Mouse (Mus musculus): ENCODE results near the gene Olfr147. TPM values are rescaled to one million over a fixed set of nuclear protein-coding genes. Genes with fewer than 3 reads are reported as not detected.
"Not testable (repeated sequence)": the region's sequence is repeated elsewhere in the genome, so short reads cannot be mapped to it uniquely, and the experiment has no call there.

Gene Olfr147
- not detected in 2 replicates for total RNA-seq (2014; rRNA removed)
- not detected in 2 replicates for polyA plus RNA-seq (2015; fragmentation: Nextera tagmentation; extraction: Ambion mirVana)

GRCm38 (mm10) chr9:38401398-38401797, at the start of gene Olfr147:
Gene Olfr147, plus strand, starts transcription at chr9:38401698.
- no peaks in the 10 kb centered on the region for H3K9me3 ChIP-seq (ENCODE audit: low read length)
- no peaks in the 10 kb centered on the region for H3K27me3 ChIP-seq (ENCODE audit: insufficient read depth, low read length)
- ATAC-seq (no peak), DNase-seq (ENCODE audit: low spot score) (no peak)
- no peak within 1 kb of the TSS for H3K4me2 ChIP-seq (ENCODE audit: low read depth, low read length)
- no peak for TF ChIP-seq CTCF (IDR thresholded peaks at IDR 0.05; ENCODE audit: low read depth)
- no peak within 1 kb of the TSS for H3K4me3 ChIP-seq (ENCODE audit: low read length)
- no peak within 1 kb of the TSS for H3K27ac ChIP-seq
- WGBS: 94% methylated on average over 1 of the region's 1 CpGs
- no peak within 1 kb of the TSS for H3K9ac ChIP-seq (replicated peaks; ENCODE audit: low read length)
- no peaks in the 10 kb centered on the region for H3K4me1 ChIP-seq (ENCODE audit: insufficient read depth, low read length)
- H3K36me3 ChIP-seq (ENCODE audit: insufficient read depth, low read length): no peaks in the 10 kb centered on the region

DNA sequence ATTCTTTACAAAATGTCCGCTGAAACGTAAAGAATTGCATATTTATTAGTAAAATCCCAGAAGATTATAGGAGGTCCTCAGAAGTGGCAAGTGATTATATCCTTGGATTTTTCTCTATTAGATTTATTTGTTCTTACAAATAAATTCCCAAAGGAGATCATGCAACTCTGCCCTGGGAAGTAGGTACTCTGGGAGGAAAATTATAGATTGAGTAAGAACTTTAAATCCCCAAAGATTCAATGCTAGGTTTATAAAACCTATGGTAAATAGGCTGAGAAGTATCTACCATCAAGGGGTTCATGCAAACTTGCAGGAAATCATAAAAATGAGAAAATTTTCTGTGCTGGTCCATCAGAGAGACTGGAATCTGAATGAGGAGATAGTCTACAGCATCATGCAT, 34.9 kb upstream of the Olfr147 start, which contains the start of gene Olfr250:
Olfr250 (plus strand) TSS at position 301 of the 400 bp plus-strand sequence.
- H3K9me3 ChIP-seq (ENCODE audit: low read length): no peaks in the 10 kb centered on the region
- no peaks in the 10 kb centered on the region for H3K4me1 ChIP-seq (ENCODE audit: insufficient read depth, low read length)
- no peaks in the 10 kb centered on the region for H3K36me3 ChIP-seq (ENCODE audit: insufficient read depth, low read length)
- no peak for TF ChIP-seq CTCF (IDR thresholded peaks at IDR 0.05; ENCODE audit: low read depth)
- no peak within 1 kb of the TSS for H3K4me3 ChIP-seq (ENCODE audit: low read length)
- no peaks in the 10 kb centered on the region for H3K27me3 ChIP-seq (ENCODE audit: insufficient read depth, low read length)
- ATAC-seq: no peak
- 86% methylated on average over 2 of the region's 2 CpGs for WGBS
- H3K27ac ChIP-seq: no peak within 1 kb of the TSS
- no peak within 1 kb of the TSS for H3K4me2 ChIP-seq (ENCODE audit: low read depth, low read length)
- DNase-seq (ENCODE audit: low spot score): no peak
- H3K9ac ChIP-seq (replicated peaks; ENCODE audit: low read length): no peak within 1 kb of the TSS

GRCm38 (mm10) chr9:38376786-38377185, 24.7 kb upstream of the Olfr147 start, which contains the start of gene Olfr251:
Gene Olfr251, plus strand, starts transcription at chr9:38377086.
- WGBS: 63% methylated on average over 2 of the region's 2 CpGs
- H3K4me3 ChIP-seq (ENCODE audit: low read length): no peak within 1 kb of the TSS
- no peak within 1 kb of the TSS for H3K27ac ChIP-seq
- no peak for DNase-seq (ENCODE audit: low spot score)
- H3K4me2 ChIP-seq (ENCODE audit: low read depth, low read length): no peak within 1 kb of the TSS
- ATAC-seq: no peak
- no peaks in the 10 kb centered on the region for H3K9me3 ChIP-seq (ENCODE audit: low read length)
- H3K4me1 ChIP-seq (ENCODE audit: insufficient read depth, low read length): no peaks in the 10 kb centered on the region
- H3K9ac ChIP-seq (replicated peaks; ENCODE audit: low read length): no peak within 1 kb of the TSS
- no peak for TF ChIP-seq CTCF (IDR thresholded peaks at IDR 0.05; ENCODE audit: low read depth)
- no peaks in the 10 kb centered on the region for H3K27me3 ChIP-seq (ENCODE audit: insufficient read depth, low read length)
- no peaks in the 10 kb centered on the region for H3K36me3 ChIP-seq (ENCODE audit: insufficient read depth, low read length)

- DNase-seq (ENCODE audit: low spot score); H3K4me3 ChIP-seq (ENCODE audit: low read length); H3K9me3 ChIP-seq (ENCODE audit: low read length); ATAC-seq; H3K27me3 ChIP-seq (ENCODE audit: insufficient read depth, low read length); H3K36me3 ChIP-seq (ENCODE audit: insufficient read depth, low read length); H3K9ac ChIP-seq (replicated peaks; ENCODE audit: low read length); H3K4me1 ChIP-seq (ENCODE audit: insufficient read depth, low read length); H3K4me2 ChIP-seq (ENCODE audit: low read depth, low read length); H3K27ac ChIP-seq: not testable (repeated sequence)
- 87% methylated on average over 3 of the region's 3 CpGs for WGBS
Observed at GRCm38 (mm10) chr9:38407502-38407901, 6.0 kb downstream of the Olfr147 start.

DNA sequence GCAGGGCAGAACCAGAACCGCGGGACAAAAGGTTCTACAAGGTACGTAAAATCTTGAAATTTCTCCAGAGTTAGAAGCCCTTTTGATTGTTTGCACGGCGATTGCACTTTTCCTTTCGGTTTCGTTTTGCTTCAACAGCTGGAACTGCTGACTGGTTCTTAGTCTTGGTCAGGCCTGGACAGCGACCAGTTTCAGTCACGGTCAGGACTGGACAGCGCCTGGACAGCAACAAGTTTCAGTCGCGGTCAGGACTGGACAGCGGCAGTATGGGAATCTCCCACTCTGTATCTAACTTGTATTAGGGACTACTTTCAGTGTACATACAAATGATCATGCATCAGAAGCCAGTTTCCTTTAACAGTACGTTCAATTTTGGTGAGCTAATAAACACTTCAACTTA, 12.0 kb downstream of the Olfr147 start:
- not testable (repeated sequence) for H3K9ac ChIP-seq (replicated peaks; ENCODE audit: low read length); H3K4me1 ChIP-seq (ENCODE audit: insufficient read depth, low read length); H3K27me3 ChIP-seq (ENCODE audit: insufficient read depth, low read length); H3K4me3 ChIP-seq (ENCODE audit: low read length); H3K9me3 ChIP-seq (ENCODE audit: low read length); DNase-seq (ENCODE audit: low spot score); ATAC-seq; H3K4me2 ChIP-seq (ENCODE audit: low read depth, low read length); H3K27ac ChIP-seq; H3K36me3 ChIP-seq (ENCODE audit: insufficient read depth, low read length)
- WGBS: 95% methylated on average over 14 of the region's 14 CpGs

DNA sequence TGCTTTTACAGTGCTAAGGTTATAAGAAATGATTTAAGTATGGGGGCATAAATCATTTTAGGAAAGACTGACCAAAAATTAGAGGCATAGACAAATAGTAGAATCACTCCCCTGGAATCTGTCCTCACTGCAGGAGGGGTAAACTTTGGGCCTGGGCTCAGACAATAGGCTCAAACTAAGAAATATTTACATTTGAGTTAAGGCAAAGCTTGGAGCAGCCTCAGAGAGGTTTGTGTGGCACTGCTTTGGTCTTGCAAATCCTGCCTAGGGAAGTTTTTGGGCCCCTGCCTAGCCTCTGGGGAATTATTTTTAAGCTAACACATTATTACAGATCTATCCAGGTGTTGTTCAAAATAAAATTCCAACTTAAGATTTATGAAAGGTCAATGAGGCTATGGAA, 22.3 kb downstream of the Olfr147 start:
- ATAC-seq (no peak), DNase-seq (ENCODE audit: low spot score) (no peak)
- H3K9me3 ChIP-seq (ENCODE audit: low read length): no peaks in the 10 kb centered on the region
- H3K27me3 ChIP-seq (ENCODE audit: insufficient read depth, low read length): no peaks in the 10 kb centered on the region
- no peaks in the 10 kb centered on the region for H3K36me3 ChIP-seq (ENCODE audit: insufficient read depth, low read length)
- H3K4me2 ChIP-seq (ENCODE audit: low read depth, low read length): no peak overlapping the region
- no peak for TF ChIP-seq CTCF (IDR thresholded peaks at IDR 0.05; ENCODE audit: low read depth)
- H3K4me1 ChIP-seq (ENCODE audit: insufficient read depth, low read length): no peaks in the 10 kb centered on the region
- H3K9ac ChIP-seq (replicated peaks; ENCODE audit: low read length): no peak overlapping the region
- H3K27ac ChIP-seq: no peak overlapping the region
- no peak overlapping the region for H3K4me3 ChIP-seq (ENCODE audit: low read length)

DNA sequence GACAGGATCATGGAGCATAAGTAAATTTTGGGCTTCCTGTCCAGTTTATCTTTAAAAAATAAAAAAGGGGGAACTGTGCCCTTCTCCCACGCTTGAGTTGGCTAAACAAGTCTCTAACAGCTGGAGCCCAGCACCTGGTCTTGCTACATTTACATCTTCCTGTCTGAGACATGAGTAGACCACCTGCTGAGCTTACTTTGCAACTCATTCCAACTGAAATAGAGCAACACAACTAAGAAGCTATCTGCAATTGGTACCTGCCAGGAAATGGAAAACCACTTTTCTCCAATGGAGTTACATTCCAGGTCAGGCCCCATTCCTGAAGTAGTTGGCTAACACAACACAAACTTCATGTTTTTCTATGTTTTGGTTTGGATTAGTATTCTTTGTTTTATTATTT, 25.5 kb downstream of the Olfr147 start:
- no peak for ATAC-seq
- 30% methylated on average over 1 of the region's 1 CpGs for WGBS

More for the DNA sequence above, 25.5 kb downstream of the Olfr147 start:
- no peak overlapping the region for H3K27ac ChIP-seq
- H3K9ac ChIP-seq (replicated peaks; ENCODE audit: low read length): no peak overlapping the region
- H3K4me3 ChIP-seq (ENCODE audit: low read length): no peak overlapping the region
- no peaks in the 10 kb centered on the region for H3K9me3 ChIP-seq (ENCODE audit: low read length)
- H3K27me3 ChIP-seq (ENCODE audit: insufficient read depth, low read length): no peaks in the 10 kb centered on the region
- DNase-seq (ENCODE audit: low spot score): no peak
- H3K36me3 ChIP-seq (ENCODE audit: insufficient read depth, low read length): no peaks in the 10 kb centered on the region
- no peaks in the 10 kb centered on the region for H3K4me1 ChIP-seq (ENCODE audit: insufficient read depth, low read length)
- H3K4me2 ChIP-seq (ENCODE audit: low read depth, low read length): no peak overlapping the region
- no peak for TF ChIP-seq CTCF (IDR thresholded peaks at IDR 0.05; ENCODE audit: low read depth)
